Mouse (Mus musculus): ENCODE results near the gene Usb1. TPM values are rescaled to one million over a fixed set of nuclear protein-coding genes. Genes with fewer than 3 reads are reported as not detected.
A peak's percentile ranks its signal among the peaks of the same experiment; 100 is the strongest.

Usb1 gene
- total RNA-seq, 1 experiment: 25.9 TPM

DNA sequence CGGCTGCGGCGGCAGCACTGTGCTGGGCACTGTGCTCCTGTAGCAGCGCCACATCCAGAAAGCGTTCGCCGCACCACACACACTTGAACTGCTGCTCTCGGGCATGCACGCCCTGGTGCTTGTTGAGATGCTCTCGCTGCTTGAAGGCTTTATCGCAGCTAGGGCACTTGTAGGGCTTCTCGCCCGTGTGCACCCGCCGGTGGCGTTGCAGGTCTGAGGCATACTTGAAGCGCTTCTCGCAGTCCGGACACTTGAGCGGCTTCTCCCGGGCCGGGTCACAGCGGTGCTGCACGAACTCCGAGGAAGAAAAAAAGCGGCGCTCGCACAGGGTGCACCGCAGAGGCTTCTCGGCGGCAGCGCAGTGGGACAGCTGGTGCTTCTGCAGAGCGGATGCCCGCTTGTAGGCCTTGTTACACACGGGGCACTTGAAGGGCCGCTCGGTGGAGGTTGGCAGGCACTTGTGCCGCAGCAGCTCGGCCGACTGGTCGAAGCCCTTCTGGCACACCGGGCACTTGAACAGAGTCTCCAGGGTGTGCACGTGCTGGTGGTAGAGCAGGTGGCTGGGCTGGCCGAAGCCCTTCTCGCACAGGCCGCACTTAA, 4.1 kb upstream of the Usb1 start:
- in situ Hi-C loops (cut with MboI; ENCODE audit: low sequenced_read_pairs in 2 of 2, unreplicated experiment in 2 of 2): no loop called here
- Histone ChIP-seq H3K4me3 (ENCODE audit: insufficient read depth in 1 of 2, low read depth in 1 of 2, low read length in 2 of 2, poor library complexity in 1 of 2, severe bottlenecking in 1 of 2) (peak overlapping the region; percentile 42 to 59), H3K9me3 (ENCODE audit: control insufficient read depth, insufficient read depth, low read depth, low read length) (no peaks in the 10 kb centered on the region), H3K27ac (ENCODE audit: insufficient read depth, low read depth, low read length, poor library complexity, severe bottlenecking) (no peak overlapping the region), H3K36me3 (ENCODE audit: control insufficient read depth, insufficient read depth, low read length, poor library complexity, severe bottlenecking) (peaks cover 15% of the 10 kb centered on the region; the same call in 1 of the 2 replicates), H3K9ac (ENCODE audit: insufficient read depth, low read depth, low read length, poor library complexity, severe bottlenecking) (no peak overlapping the region; the same call in 1 of the 2 replicates), H3K4me1 (ENCODE audit: control insufficient read depth in 2 of 2, insufficient read depth in 2 of 2, low read length in 2 of 2, poor library complexity in 1 of 2) (peaks cover 3 to 10% of the 10 kb centered on the region in 2 experiments; a peak in 2 of 4 replicates)
- TF ChIP-seq ZC3H11A (IDR thresholded peaks at IDR 0.05; ENCODE audit: borderline replicate concordance, low read depth, low read length): no peak
- TF ChIP-seq ZNF384 (IDR thresholded peaks at IDR 0.05; ENCODE audit: low read depth, low read length): no peak
- no peak for TF ChIP-seq MAFK (IDR thresholded peaks at IDR 0.05; ENCODE audit: insufficient read depth, low read depth, low read length)
- TF ChIP-seq CHD2 (IDR thresholded peaks at IDR 0.05; ENCODE audit: low read depth, low read length): no peak
- TF ChIP-seq HCFC1 (IDR thresholded peaks at IDR 0.05; ENCODE audit: borderline replicate concordance, insufficient read depth, low read length): no peak
- no peak for DNase-seq (ENCODE audit: low read depth, low spot score)

DNA sequence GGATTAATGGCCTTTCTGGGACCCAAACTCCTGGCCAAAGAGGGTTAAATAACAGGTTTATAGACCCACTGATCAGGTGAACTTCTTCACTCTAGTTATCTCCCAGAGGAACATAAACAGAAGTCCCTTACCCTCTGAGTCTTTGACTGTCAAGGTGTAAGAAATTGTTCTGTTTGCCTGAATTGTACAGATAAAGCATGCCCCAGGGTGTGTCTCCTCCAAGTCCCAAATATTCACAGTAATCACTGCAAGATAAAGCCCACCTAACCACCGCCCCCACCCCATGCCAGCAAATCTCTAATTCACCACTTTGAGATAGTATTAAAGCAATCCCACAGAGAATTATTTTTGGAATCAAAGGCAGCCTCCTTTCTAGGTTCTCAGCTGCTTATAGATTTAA, 1.7 kb upstream of the Usb1 start:
- Histone ChIP-seq H3K4me3 (ENCODE audit: insufficient read depth in 1 of 2, low read depth in 1 of 2, low read length in 2 of 2, poor library complexity in 1 of 2, severe bottlenecking in 1 of 2) (no peak overlapping the region), H3K27ac (ENCODE audit: insufficient read depth, low read depth, low read length, poor library complexity, severe bottlenecking) (no peak overlapping the region), H3K36me3 (ENCODE audit: control insufficient read depth, insufficient read depth, low read length, poor library complexity, severe bottlenecking) (peaks cover 15% of the 10 kb centered on the region; the same call in 1 of the 2 replicates), H3K9ac (ENCODE audit: insufficient read depth, low read depth, low read length, poor library complexity, severe bottlenecking) (no peak overlapping the region), H3K4me1 (ENCODE audit: control insufficient read depth in 2 of 2, insufficient read depth in 2 of 2, low read length in 2 of 2, poor library complexity in 1 of 2) (peaks cover 3 to 14% of the 10 kb centered on the region in 2 experiments; a peak in 2 of 4 replicates), H3K9me3 (ENCODE audit: control insufficient read depth, insufficient read depth, low read depth, low read length) (no peaks in the 10 kb centered on the region)
- no peak for DNase-seq (ENCODE audit: low read depth, low spot score)
- in situ Hi-C loops (cut with MboI; ENCODE audit: low sequenced_read_pairs in 2 of 2, unreplicated experiment in 2 of 2): no loop called here
- no peak for TF ChIP-seq MAFK (IDR thresholded peaks at IDR 0.05; ENCODE audit: insufficient read depth, low read depth, low read length)
- no peak for TF ChIP-seq ZNF384 (IDR thresholded peaks at IDR 0.05; ENCODE audit: low read depth, low read length)
- TF ChIP-seq CHD2 (IDR thresholded peaks at IDR 0.05; ENCODE audit: low read depth, low read length): no peak
- no peak for TF ChIP-seq ZC3H11A (IDR thresholded peaks at IDR 0.05; ENCODE audit: borderline replicate concordance, low read depth, low read length)
- TF ChIP-seq HCFC1 (IDR thresholded peaks at IDR 0.05; ENCODE audit: borderline replicate concordance, insufficient read depth, low read length): no peak

DNA sequence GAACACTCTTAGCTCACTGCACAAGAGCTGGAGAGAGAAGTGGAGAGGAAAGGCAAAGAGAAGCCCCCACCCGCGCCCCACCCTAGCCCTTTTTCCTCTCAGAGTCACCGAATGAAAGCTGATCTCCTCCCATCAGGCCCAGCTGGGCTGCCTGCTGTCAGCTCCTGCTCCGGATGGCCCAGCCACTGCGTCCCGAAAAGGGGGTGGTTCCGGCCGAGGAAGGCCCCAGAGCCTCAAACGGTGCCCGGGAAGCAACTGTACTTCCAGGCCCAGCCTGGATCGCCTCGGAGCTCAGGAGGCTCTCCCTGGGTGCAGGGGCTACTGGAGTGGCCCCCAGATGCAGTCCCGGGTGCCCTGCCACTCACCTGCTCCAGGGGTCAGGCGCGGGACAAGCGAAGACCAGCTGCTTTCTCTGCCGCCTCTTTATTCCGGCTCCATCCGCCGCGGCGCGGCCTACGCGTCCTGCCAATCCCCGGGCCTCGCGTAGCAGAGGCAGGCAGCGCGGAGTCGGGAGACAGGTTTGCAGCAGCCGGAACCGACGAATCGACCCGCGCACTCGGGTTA, 846 bp upstream of the Usb1 start:
- no peaks in the 10 kb centered on the region for H3K9me3 ChIP-seq (ENCODE audit: control insufficient read depth, insufficient read depth, low read depth, low read length)
- DNase-seq (ENCODE audit: low read depth, low spot score): no peak
- in situ Hi-C loops (cut with MboI; ENCODE audit: low sequenced_read_pairs in 2 of 2, unreplicated experiment in 2 of 2): no loop called here
- peak overlapping the region; percentile 85 for H3K9ac ChIP-seq (ENCODE audit: insufficient read depth, low read depth, low read length, poor library complexity, severe bottlenecking)
- peak overlapping the region; percentile 82 to 96 for H3K4me3 ChIP-seq (ENCODE audit: insufficient read depth in 1 of 2, low read depth in 1 of 2, low read length in 2 of 2, poor library complexity in 1 of 2, severe bottlenecking in 1 of 2)
- peaks cover 3 to 14% of the 10 kb centered on the region in 2 experiments; a peak in 2 of 4 replicates for H3K4me1 ChIP-seq (ENCODE audit: control insufficient read depth in 2 of 2, insufficient read depth in 2 of 2, low read length in 2 of 2, poor library complexity in 1 of 2)
- H3K27ac ChIP-seq (ENCODE audit: insufficient read depth, low read depth, low read length, poor library complexity, severe bottlenecking): no peak overlapping the region
- TF ChIP-seq ZNF384 (IDR thresholded peaks at IDR 0.05; ENCODE audit: low read depth, low read length): no peak
- no peak for TF ChIP-seq HCFC1 (IDR thresholded peaks at IDR 0.05; ENCODE audit: borderline replicate concordance, insufficient read depth, low read length)
- TF ChIP-seq ZC3H11A (IDR thresholded peaks at IDR 0.05; ENCODE audit: borderline replicate concordance, low read depth, low read length): no peak
- TF ChIP-seq CHD2 (IDR thresholded peaks at IDR 0.05; ENCODE audit: low read depth, low read length): no peak
- TF ChIP-seq MAFK (IDR thresholded peaks at IDR 0.05; ENCODE audit: insufficient read depth, low read depth, low read length): no peak
- H3K36me3 ChIP-seq (ENCODE audit: control insufficient read depth, insufficient read depth, low read length, poor library complexity, severe bottlenecking): peaks cover 15% of the 10 kb centered on the region; the same call in 1 of the 2 replicates

DNA sequence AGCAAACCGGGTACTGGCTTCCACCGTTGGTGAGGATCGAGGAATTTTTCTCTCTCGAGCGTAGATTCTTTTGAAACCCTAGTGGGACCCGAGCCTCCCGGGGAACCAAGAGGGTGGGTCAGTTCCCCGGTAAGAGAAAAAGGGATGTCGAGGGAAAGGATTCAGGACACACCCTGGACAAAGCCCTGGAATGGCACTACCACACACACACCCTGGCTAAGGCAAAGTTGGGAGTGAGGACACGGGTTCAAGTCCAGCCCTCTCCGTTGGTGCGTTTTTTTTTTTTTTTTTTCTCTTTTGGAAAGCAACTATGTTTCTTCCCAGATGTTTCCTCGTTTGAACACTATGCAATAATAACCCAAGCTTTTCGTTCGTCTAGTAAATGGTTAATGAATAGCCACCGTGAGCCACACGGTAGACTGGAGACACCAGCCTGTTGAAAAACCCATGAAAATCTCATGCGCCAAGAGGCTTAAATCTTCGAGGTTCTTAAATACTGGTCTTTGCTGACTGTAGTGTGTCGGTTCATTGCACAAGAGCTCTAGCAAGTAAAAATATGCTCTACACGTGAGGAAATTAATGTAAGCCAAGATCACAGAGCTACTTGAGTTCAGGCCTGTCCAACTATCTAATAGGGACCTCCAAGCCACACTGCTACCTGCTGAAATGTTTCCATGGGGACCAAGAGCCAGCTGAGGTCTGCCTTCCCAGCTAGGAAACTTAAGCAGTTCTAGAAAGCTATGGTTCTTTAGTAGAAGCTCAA, 534 bp downstream of the Usb1 start:
- no peak for TF ChIP-seq MAFK (IDR thresholded peaks at IDR 0.05; ENCODE audit: insufficient read depth, low read depth, low read length)
- TF ChIP-seq ZNF384 (IDR thresholded peaks at IDR 0.05; ENCODE audit: low read depth, low read length): peak; percentile 52
- in situ Hi-C loops (cut with MboI; ENCODE audit: low sequenced_read_pairs in 2 of 2, unreplicated experiment in 2 of 2): no loop called here
- Histone ChIP-seq H3K4me1 (ENCODE audit: control insufficient read depth in 2 of 2, insufficient read depth in 2 of 2, low read length in 2 of 2, poor library complexity in 1 of 2) (peaks cover 3 to 14% of the 10 kb centered on the region in 2 experiments; a peak in 2 of 4 replicates), H3K36me3 (ENCODE audit: control insufficient read depth, insufficient read depth, low read length, poor library complexity, severe bottlenecking) (peaks cover 7% of the 10 kb centered on the region; the same call in 1 of the 2 replicates), H3K4me3 (ENCODE audit: insufficient read depth in 1 of 2, low read depth in 1 of 2, low read length in 2 of 2, poor library complexity in 1 of 2, severe bottlenecking in 1 of 2) (peak overlapping the region; percentile 82 to 96), H3K9me3 (ENCODE audit: control insufficient read depth, insufficient read depth, low read depth, low read length) (no peaks in the 10 kb centered on the region), H3K9ac (ENCODE audit: insufficient read depth, low read depth, low read length, poor library complexity, severe bottlenecking) (peak overlapping the region; percentile 82), H3K27ac (ENCODE audit: insufficient read depth, low read depth, low read length, poor library complexity, severe bottlenecking) (no peak overlapping the region; the same call in 1 of the 2 replicates)
- no peak for DNase-seq (ENCODE audit: low read depth, low spot score)

Data from ES-E14 (cell line).